Comparison of ENCODE assay signal across 33 mouse cellular contexts in the genomic region with DNA sequence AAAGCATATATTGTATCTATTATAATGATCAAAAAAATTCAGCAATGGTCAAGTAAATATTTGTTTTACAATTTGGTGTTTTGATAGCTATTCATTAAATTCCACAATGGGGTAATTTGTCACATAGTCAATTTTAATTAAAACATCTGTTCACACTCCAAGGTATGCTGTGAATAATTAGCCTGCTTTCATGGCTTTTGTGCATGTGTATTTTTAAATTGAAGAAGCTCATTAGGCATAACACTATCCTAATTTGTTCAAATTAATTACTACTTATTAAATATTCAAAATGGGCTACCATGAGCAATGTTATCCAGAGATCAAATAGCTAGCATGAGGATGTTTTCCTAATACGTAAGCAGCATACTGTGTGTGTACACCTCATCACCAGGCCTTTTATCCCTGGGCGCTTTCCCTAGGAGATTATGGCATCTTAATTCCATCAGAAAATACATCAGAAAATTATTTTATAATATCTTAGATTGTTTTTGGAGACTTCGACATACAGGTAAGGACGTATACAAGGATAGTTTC.
DNase-seq lines count a peak whose midpoint lies in the region; ATAC-seq lines count a peak whose summit lies in the region.
"Had no signal": no experiment of that assay in that cellular context is flagged by ENCODE, and none has a peak within 500 bp of the region (broad histone marks: within the 10 kb centered on the region; RNA-seq: fewer than 3 reads in every experiment).

No protein-coding gene starts in this region.

- no peak overlapping the region for H3K4me2 ChIP-seq in forebrain, embryonic 12.5 days
- H3K4me2 ChIP-seq in neural tube, embryonic 12.5 days (replicated peaks), result no peak overlapping the region
- no peak overlapping the region for H3K4me2 ChIP-seq in hindbrain, embryonic 14.5 days (replicated peaks)
- H3K4me2 ChIP-seq: embryonic facial prominence, embryonic 15.5 days; heart, embryonic 12.5 days; limb, embryonic 15.5 days; liver, embryonic 13.5 days had no signal

- 82% methylated on average over 4 of the region's 4 CpGs for WGBS in forebrain, embryonic 12.5 days
- 95% methylated on average over 4 of the region's 4 CpGs for WGBS in forebrain, embryonic 10.5 days
- 93% methylated on average over 4 of the region's 4 CpGs for WGBS in neural tube, embryonic 12.5 days
- WGBS in hindbrain, embryonic 14.5 days, result 86% methylated on average over 4 of the region's 4 CpGs

- no peak overlapping the region for H3K4me3 ChIP-seq in forebrain, embryonic 12.5 days (replicated peaks)
- H3K4me3 ChIP-seq in forebrain, embryonic 10.5 days, result no peak overlapping the region
- H3K4me3 ChIP-seq in neural tube, embryonic 12.5 days, result no peak overlapping the region
- H3K4me3 ChIP-seq in hindbrain, embryonic 14.5 days (replicated peaks; ENCODE audit: low read length), result no peak overlapping the region
- H3K4me3 ChIP-seq: embryonic facial prominence, embryonic 10.5 days; embryonic facial prominence, embryonic 15.5 days; heart, embryonic 12.5 days; limb, embryonic 10.5 days; limb, embryonic 15.5 days; liver, embryonic 13.5 days; megakaryocyte, embryonic 14.5 days; myocyte had no signal

- no peak for DNase-seq in forebrain, embryonic 10.5 days (ENCODE audit: extremely low spot score, low spot score)
- no peak for DNase-seq in neural tube, embryonic 10.5 days (ENCODE audit: extremely low spot score, low spot score)
- DNase-seq in hindbrain, embryonic 14.5 days (ENCODE audit: low spot score), result no peak
- DNase-seq in kidney, adult 8-10 months, result no peak
- no peak for DNase-seq in left cerebral cortex, postnatal 4 days
- DNase-seq: adrenal gland, adult 8-10 months; cerebellum, adult 8-10 months; cerebellum, postnatal 25 days; gastrocnemius, postnatal 25 days; heart, adult 11 months; kidney, adult 2 months; kidney, postnatal 4 days; layer of hippocampus, postnatal 36 days; liver, embryonic 13.5 days; lung, adult 18-20 months; lung, postnatal 4 days; right cerebral cortex, adult 18-20 months; thymus, adult 18-20 months; thymus, postnatal 25 days had no signal

- H3K27me3 ChIP-seq in forebrain, embryonic 12.5 days, result no peaks in the 10 kb centered on the region
- no peaks in the 10 kb centered on the region for H3K27me3 ChIP-seq in forebrain, embryonic 10.5 days (ENCODE audit: poor library complexity, severe bottlenecking)
- no peaks in the 10 kb centered on the region for H3K27me3 ChIP-seq in neural tube, embryonic 12.5 days (replicated peaks)
- H3K27me3 ChIP-seq in hindbrain, embryonic 14.5 days (ENCODE audit: control insufficient read depth, insufficient read depth, low read length), result no peaks in the 10 kb centered on the region
- H3K27me3 ChIP-seq: embryonic facial prominence, embryonic 15.5 days; heart, embryonic 12.5 days; limb, embryonic 15.5 days; liver, embryonic 13.5 days; megakaryocyte, embryonic 14.5 days had no signal

- no peak overlapping the region for H3K9ac ChIP-seq in forebrain, embryonic 12.5 days
- H3K9ac ChIP-seq in neural tube, embryonic 12.5 days, result no peak overlapping the region
- no peak overlapping the region for H3K9ac ChIP-seq in hindbrain, embryonic 14.5 days
- H3K9ac ChIP-seq: embryonic facial prominence, embryonic 15.5 days; heart, embryonic 12.5 days; limb, embryonic 15.5 days; liver, embryonic 13.5 days had no signal

- no peaks in the 10 kb centered on the region for H3K36me3 ChIP-seq in forebrain, embryonic 12.5 days (replicated peaks)
- no peaks in the 10 kb centered on the region for H3K36me3 ChIP-seq in forebrain, embryonic 10.5 days (replicated peaks)
- no peaks in the 10 kb centered on the region for H3K36me3 ChIP-seq in neural tube, embryonic 12.5 days
- H3K36me3 ChIP-seq in hindbrain, embryonic 14.5 days (replicated peaks; ENCODE audit: control insufficient read depth, insufficient read depth), result no peaks in the 10 kb centered on the region
- H3K36me3 ChIP-seq: embryonic facial prominence, embryonic 10.5 days; embryonic facial prominence, embryonic 15.5 days; G1E; heart, embryonic 12.5 days; limb, embryonic 10.5 days; limb, embryonic 15.5 days; liver, embryonic 13.5 days had no signal

- intact Hi-C loops in left cerebral cortex, postnatal 4 days (cut with DNase I), result no loop called here

- no peaks in the 10 kb centered on the region for H3K4me1 ChIP-seq in forebrain, embryonic 12.5 days
- no peaks in the 10 kb centered on the region for H3K4me1 ChIP-seq in forebrain, embryonic 10.5 days
- H3K4me1 ChIP-seq in neural tube, embryonic 12.5 days, result no peaks in the 10 kb centered on the region
- no peaks in the 10 kb centered on the region for H3K4me1 ChIP-seq in hindbrain, embryonic 14.5 days (replicated peaks; ENCODE audit: control insufficient read depth, insufficient read depth, low read length)
- H3K4me1 ChIP-seq: embryonic facial prominence, embryonic 10.5 days; embryonic facial prominence, embryonic 15.5 days; heart, embryonic 12.5 days; limb, embryonic 10.5 days; limb, embryonic 15.5 days; liver, embryonic 13.5 days; megakaryocyte, embryonic 14.5 days had no signal

- H3K27ac ChIP-seq in forebrain, embryonic 12.5 days, result no peak overlapping the region
- no peak overlapping the region for H3K27ac ChIP-seq in forebrain, embryonic 10.5 days
- H3K27ac ChIP-seq in neural tube, embryonic 12.5 days, result no peak overlapping the region
- H3K27ac ChIP-seq in hindbrain, embryonic 14.5 days, result no peak overlapping the region
- H3K27ac ChIP-seq: embryonic facial prominence, embryonic 10.5 days; embryonic facial prominence, embryonic 15.5 days; kidney, postnatal 0 days; limb, embryonic 10.5 days; limb, embryonic 15.5 days; liver, embryonic 13.5 days; stomach, postnatal 0 days had no signal

- H3K9me3 ChIP-seq in forebrain, embryonic 12.5 days, result no peaks in the 10 kb centered on the region
- no peaks in the 10 kb centered on the region for H3K9me3 ChIP-seq in forebrain, embryonic 10.5 days
- H3K9me3 ChIP-seq in neural tube, embryonic 12.5 days, result no peaks in the 10 kb centered on the region
- no peaks in the 10 kb centered on the region for H3K9me3 ChIP-seq in hindbrain, embryonic 14.5 days (ENCODE audit: control insufficient read depth, low read length)
- H3K9me3 ChIP-seq: embryonic facial prominence, embryonic 10.5 days; embryonic facial prominence, embryonic 15.5 days; G1E; heart, embryonic 12.5 days; limb, embryonic 10.5 days; limb, embryonic 15.5 days; liver, embryonic 13.5 days; megakaryocyte, embryonic 14.5 days had no signal

- ATAC-seq in forebrain, embryonic 12.5 days (ENCODE audit: low FRiP score), result peak; percentile 71; the same call in 1 of the 2 replicates
- ATAC-seq in neural tube, embryonic 12.5 days (ENCODE audit: low FRiP score, low read depth), result 0 out of 2 replicates have a peak, but pooled peaks have one; percentile 13
- ATAC-seq in hindbrain, embryonic 14.5 days (ENCODE audit: low FRiP score), result peak; percentile 66
- ATAC-seq: lung, postnatal 0 days; midbrain, embryonic 16.5 days had no signal

Comparison
In these comparisons a context has a peak if more than half of its experiments do, and no peak if none do; other contexts are left out.
1. ATAC-seq: peak in every context shown above with its lines; median percentile 71 in forebrain, embryonic 12.5 days; 66 in hindbrain, embryonic 14.5 days; 13 in neural tube, embryonic 12.5 days.